Mouse (Mus musculus): Measurements from ENCODE around the gene Romo1.
"Not testable (repeated sequence)": the region's sequence is repeated elsewhere in the genome, so short reads cannot be mapped to it uniquely, and the experiment has no call there.

Romo1 gene

DNA sequence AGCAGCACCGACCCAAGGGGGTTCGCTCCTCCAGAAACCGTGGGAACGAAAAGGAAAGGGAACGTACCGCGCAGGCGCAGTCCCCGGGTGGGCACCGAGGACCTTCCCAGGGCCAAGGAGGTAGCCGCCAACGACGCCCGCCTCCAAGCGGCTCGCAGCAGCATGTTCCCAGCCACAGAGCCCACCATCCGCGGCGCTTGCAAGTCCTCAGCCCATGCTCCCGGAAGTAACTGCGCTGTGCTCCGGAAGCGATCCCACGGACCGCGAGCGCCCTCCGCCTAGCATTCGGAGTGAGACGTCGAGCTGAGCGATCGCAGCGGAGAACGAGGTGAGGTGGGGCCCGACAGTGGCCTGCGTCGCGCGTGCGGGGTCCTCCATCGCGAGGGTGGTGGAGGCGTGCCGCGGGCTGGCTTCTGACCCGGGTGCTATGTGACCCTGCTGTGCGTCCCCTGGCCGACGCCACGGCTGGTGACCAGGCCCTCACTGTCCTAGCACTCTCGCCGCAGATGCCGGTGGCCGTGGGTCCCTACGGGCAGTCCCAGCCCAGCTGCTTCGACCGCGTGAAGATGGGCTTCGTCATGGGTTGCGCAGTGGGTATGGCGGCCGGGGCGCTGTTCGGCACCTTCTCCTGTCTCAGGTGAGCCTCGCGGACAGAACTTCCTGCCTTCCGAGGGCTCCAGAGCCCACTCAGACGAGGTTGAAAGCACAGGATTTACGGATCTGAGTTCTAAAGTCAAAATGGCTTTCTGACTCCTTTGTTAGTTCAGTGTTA is at the start of gene Romo1, which contains the start of gene Nfs1:
TSS of gene Romo1 (plus strand) at position 87 of the 772 bp plus-strand sequence.
TSS of gene Nfs1 (minus strand) at position 234 of the 772 bp plus-strand sequence.
- peak; percentile 96 for DNase-seq (ENCODE audit: low read depth, low spot score)

DNA sequence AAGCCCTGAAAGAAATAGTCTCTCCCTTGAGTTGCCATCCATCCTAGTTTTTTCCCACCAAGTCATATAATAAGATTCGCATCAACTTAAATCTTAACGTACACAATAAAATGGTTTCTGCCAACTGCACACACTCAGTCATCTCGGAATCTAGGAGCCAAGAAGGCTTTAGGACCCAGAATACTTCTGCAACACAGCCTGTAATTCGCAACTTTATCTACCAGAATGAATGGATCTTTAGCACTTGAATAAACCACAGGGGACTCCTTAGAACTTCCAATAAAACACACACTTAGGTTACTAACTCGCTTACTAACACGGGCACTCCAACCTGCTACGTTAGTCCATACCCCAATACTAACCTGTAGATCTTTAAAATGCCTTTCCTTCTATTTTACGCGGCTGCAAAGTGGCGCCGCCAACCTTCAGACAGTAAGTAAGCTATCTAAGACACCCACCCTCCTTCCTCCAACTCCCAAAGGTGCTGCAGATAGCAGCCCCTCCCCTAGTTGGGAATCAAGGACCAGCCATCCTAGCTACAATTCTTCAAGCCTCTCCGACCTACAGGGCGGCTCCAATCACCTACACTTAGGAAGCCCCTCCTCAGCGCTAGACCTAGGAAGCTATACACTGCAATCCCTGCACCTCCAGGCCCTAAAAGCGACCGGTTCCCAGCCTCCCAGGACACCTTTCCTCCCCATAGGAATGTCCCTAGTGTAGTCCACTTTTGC is 33.0 kb upstream of the Romo1 start:
- peak; percentile 80 for DNase-seq (ENCODE audit: low read depth, low spot score)

DNA sequence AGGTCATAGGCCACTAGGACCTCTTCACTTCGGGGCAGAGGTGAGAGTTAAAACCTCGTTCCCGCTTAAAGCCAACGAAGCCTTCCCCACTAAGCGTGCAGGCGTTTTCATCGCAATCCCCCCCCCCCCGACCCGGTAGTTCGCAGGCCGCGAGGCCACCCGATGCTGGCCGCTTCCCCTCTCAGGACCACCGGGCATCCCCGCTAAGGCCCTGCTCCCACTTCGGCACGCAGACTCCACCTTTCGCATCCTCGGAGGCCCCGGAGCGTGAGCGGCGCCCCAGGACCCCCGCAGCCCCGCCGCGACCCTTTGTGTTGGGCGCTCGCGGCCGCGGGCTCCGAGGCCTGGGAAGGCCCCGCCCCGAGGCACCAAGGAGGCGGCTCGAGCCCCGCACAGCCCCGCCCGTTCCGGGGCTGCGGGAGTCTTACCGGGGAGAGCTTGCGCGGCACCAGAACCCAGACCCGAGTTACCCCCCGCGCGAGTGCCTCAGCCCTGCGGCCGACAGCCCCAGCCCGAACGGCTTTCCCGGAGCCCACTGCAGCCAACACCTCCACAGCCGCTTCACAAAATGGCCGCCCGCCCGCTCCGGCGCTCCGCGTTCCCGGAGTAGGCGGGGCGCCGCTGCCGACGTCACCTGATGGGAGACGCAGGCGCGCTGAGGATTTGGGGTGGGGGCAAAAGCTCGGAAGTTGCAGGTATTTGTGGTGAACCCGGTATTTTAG is 32.3 kb upstream of the Romo1 start, which contains the start of the genes Cpne1 and Rbm12:
TSS of gene Cpne1 (minus strand) at position 608 of the 722 bp plus-strand sequence.
TSS of gene Rbm12 (minus strand) at position 621 of the 722 bp plus-strand sequence.
- DNase-seq (ENCODE audit: low read depth, low spot score), result peak; percentile 97

DNA sequence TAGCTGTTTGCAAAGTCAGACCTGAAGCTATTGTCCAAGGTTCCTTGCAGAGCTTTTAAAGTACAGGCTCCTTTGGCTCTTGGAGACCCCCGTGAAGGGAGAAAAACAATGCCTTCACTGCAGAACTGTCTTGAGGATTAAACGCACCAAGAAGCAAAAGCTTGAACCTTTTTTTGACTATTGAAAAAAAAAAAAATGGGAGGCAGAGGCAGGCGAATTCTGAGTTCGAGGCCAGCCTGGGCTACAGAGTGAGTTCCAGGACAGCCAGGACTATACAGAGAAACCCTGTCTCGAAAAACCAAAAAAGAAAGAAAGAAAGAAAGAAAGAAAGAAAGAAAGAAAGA is 31.8 kb upstream of the Romo1 start:
- DNase-seq (ENCODE audit: low read depth, low spot score), result not testable (repeated sequence)

DNA sequence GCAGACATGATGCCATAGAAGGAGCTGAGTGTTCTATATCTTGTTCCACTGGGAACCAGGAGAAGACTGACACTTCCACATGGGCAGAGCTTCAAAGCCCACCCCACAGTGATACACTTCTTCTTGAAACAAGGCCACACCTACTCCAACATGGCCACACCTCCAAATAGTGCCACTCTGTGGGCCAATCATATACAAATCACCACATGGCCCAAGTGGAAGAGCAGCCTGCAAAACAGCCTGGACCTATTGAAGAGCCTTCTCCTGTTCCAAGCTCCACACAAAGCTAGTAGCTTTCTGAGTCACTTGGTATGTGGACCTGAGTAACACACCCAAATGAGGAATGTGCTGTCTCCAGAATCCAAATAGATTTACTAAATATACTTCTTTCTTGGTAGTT is 24.3 kb upstream of the Romo1 start:
- no peak for DNase-seq (ENCODE audit: low read depth, low spot score)

DNA sequence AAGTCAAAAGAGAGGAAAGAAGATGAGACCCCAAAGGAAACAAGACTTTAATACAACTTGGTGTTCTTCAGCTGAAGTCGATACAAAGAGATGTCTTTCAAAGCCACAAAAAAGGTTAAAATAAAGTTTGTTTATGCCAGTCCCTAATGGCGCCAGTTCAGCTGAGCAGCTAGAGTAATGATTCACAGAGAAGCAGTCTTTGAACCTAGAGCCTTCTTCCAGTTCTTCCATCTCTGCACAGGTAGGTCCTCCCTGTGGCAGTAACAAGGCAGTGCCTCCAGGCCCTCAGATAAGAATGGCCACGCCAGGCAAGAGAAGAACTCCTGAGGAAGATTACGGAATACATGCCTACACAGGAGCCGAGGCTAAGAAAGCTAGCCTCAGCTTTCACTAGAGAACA is 20.1 kb upstream of the Romo1 start:
- no peak for DNase-seq (ENCODE audit: low read depth, low spot score)

DNA sequence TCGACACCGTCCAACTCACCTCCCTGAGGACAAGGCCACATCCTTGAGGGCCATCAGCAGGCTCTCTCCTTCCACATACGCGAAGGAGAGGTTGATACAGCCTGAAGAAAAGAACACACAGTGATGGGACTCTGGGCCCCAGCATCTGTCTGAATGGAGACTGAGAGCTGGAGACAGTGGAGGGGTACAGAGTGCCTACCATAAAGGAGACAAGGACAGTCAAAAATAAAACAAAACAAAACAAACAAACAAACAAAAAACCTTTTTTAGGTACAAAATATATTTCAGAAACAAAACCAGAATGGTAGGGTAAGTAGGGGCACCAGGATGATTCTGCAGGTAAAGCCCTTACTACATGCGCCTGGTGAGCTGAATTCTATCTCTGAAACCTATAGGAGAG is 16.8 kb upstream of the Romo1 start, which contains the start of gene Gm28036:
TSS of gene Gm28036 (minus strand) at position 101 of the 400 bp plus-strand sequence.
- no peak for DNase-seq (ENCODE audit: low read depth, low spot score)

DNA sequence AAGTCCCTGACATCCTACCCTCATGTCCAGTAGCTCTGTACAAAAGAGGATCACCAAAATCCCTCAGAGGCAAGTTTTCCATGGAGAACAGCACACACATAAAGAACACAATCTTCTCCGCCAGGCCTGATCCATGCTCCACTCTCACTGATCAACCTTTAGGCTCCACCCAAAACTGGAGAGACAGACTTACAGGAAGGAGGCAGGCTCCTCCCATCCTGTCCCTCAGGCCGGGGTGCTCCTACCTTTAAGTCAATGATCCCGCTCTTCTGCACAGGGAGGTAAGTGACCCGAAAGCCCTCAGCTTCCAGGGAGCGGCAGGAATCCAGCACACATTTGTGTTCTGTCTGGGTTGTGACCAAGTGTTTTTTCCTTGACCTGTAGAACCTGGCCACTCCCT is 9.7 kb upstream of the Romo1 start:
- DNase-seq (ENCODE audit: low read depth, low spot score), result peak; percentile 75

DNA sequence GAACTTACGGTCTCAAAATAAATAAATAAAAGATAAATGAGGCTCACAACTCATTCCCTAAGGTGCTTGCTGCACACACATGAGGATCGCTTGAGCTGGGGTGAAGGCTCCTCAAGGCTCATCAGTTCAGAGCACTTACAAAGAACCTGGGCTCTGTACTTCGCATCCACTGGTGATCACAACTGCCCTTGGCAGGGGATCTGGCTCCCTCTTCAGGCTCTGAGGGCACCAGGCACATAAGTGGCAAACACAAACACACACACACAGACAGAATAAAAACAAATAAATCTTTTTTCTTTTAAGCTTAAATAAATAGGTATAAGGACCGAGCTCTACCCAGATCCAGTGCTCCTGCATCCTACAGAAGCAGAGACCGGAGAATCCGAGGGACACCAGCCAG is 8.1 kb upstream of the Romo1 start:
- DNase-seq (ENCODE audit: low read depth, low spot score), result no peak

DNA sequence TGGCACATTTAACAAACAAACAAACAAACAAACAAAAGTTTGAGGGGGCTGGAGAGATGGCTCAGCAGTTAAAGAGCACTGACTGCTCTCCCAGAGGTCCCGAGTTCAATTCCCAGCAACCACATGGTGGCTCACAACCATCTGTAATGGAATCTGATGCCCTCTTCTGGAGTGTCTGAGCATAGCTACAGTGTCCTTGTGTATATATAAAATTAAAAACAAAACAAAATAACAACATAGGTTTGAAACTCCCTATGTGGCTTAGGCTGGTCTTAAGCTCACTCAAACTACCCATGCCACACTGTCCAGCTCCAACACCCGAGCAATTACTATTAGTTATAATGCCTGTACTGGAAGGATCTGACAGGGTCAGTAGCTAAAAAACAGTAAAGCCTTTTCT is 1.0 kb upstream of the Romo1 start:
- no peak for DNase-seq (ENCODE audit: low read depth, low spot score)

DNA sequence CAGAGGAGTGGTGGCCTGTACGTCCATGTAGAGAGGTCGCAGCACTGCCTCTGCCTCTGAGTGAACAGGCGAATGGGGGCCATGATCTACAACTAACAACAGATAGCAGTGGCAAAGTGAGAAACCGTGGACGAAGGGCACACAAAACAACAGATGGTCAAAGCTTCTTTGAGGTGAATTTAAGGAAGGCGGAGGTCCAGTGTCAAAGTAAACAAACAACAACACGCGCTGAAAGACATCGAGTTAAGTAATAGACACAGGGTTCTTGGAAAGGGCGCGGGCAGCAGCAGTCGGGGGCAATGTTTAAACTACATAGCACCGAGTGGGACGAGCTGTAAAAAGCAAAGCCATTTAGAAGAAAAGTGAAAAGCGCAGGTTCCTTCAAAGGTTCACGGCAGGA is 472 bp upstream of the Romo1 start:
- no peak for DNase-seq (ENCODE audit: low read depth, low spot score)

DNA sequence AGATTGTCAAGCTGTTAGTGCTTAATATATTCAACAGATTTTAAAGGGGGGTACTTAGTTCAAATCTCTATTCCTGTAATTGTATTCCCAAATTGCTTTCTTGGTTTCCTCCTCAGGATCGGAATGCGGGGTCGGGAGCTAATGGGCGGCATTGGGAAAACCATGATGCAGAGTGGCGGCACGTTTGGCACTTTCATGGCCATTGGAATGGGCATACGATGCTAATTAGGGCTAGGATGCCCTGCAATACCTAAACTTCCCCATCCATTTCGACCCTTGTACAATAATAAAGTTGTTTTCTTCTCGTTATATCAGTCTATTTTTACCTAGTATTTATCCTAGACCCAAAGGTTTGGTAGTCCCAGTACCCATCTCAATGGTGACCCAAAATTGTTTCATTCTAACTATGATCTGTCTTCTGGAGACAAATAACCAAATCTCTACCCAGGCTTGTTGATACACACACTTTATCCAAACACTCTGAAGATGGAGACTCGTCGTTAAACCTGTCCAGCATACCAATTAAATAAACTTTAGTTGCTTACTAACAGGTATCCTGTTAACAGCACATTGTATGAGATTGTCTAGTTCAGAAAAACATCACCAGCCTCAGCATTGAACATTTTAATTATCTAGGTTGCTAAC is 1.8 kb downstream of the Romo1 start:
- no peak for DNase-seq (ENCODE audit: low read depth, low spot score)

DNA sequence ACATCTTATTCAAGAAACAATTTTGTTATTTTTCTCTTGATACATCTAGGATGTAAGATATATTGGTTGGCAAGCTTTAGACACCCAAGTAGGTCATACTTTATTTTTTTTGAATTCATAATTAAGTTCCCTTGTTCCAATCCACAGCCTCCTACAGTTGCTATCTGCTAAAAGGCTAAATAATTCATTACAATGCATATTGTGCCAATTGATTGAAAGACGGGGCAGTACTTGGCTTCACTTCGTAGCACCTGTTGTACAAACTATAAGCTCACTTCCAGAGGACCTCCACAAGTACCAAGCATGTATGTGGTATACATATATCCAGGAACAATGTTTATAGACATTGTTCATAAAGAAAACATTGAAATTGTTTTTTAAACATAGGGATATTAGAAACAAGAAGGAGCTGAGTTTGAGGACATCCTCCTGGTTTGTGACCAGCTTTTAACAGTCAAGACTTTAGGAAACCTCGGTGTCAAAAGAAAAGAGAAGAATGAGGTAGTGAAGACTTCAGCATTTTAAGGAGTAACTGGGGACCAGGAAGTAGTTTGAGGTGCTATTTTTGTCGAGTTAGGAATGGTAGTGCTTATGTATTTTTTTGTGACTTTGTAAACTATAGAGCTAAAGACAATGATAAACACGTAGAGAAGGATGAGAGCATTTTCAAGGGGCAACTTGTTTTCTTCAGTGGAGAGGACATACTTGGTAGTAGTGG is 2.6 kb downstream of the Romo1 start:
- DNase-seq (ENCODE audit: low read depth, low spot score), result no peak

DNA sequence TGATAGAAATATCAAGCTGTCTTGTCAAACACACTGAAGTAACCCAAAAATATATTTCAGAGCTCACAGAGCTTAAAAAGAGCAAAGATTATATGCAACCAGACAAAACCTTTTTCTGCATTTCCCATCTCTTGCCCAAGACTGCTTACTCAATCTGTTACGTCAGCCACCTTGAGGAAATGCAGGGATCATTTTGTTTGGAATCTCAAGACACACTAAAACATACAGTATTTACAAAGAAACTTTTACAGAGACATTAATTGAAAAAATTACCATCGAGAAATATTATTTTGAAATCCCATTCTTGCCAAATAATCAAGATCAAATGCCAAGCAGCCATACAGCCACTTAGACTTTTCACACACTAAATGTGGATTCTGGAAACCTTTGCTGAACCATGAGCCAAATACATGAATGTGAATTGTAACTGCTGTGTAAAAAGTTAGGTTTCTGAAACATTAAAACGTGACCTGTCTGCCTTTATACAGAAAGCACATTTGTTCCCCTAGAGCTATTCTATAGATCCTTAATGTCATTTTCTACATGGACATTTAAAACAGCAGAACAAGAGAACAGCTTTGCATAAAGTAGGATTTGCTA is 3.6 kb downstream of the Romo1 start:
- no peak for DNase-seq (ENCODE audit: low read depth, low spot score)

DNA sequence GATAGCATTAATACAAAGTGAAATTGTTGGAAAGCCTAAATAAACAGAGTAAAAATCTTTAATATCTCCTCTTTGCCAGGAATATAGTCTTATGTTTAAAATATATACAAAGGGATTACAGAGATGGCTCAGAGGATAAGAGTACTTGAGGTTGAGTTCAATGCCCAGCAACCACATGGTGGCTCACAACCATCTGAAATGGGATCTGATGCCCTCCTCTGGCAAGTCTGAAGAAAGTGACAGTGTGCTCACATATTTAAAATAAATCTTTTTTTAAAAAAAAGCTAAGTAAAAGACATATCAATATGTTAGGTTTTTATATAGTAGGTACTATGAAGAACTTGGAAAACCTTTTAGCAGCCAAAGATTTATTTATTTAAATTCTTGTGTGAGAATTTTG is 7.7 kb downstream of the Romo1 start:
- DNase-seq (ENCODE audit: low read depth, low spot score), result no peak

DNA sequence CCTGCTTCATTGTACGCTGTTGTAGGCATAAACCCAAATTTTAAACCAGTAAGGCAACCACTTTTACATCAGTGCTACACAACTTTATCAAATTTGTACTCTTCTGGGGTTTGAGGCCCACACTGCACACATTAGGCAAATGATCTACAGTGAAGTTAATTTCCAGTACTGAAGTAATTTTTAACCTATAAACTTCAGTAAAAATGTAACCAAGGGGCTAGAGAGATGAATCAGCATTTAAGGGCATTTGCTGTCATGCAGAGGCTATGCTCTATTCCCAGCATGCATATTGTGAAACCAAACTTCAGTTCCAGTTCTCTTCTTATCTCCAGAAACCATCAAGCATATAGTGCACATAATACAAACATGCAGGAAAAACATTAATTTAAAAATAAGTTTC is 21.6 kb downstream of the Romo1 start:
- no peak for DNase-seq (ENCODE audit: low read depth, low spot score)

DNA sequence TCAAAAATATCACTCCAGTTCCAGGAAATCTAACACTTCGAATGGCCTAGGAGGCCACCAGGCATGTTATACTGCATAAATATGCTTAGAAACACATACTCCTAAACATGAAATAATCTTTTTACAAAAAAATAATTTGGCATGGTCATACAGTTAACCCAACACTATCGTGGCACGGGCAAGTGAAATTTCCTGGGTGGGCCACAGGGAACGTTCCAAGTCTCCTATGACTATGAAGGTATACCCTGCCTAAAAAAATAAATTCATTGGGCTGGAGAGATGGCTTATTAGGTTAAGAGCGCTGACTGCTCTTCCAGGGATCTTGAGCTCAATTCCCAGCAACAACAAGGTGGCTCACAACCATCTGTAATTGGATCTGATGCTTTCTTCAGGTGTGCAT is 22.7 kb downstream of the Romo1 start:
- no peak for DNase-seq (ENCODE audit: low read depth, low spot score)

DNA sequence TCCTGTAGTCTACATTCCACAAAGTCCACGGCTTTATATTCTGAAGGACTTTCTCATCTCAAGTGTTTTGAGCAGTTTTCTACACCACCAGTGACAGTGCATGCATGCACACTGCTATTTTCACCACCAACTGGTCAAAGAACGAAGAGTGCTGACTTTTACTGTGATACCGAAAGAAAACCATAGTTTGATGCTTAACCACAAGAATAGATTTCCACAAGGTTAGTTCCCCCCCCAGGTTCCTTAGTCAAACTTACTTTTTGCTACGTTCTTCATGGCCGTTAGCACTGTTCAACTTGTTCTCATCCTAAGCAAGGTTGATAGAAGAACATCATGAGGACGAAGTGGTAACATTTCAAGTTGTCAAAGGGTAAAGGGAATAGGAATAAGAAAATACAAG is 33.2 kb downstream of the Romo1 start:
- no peak for DNase-seq (ENCODE audit: low read depth, low spot score)

DNA sequence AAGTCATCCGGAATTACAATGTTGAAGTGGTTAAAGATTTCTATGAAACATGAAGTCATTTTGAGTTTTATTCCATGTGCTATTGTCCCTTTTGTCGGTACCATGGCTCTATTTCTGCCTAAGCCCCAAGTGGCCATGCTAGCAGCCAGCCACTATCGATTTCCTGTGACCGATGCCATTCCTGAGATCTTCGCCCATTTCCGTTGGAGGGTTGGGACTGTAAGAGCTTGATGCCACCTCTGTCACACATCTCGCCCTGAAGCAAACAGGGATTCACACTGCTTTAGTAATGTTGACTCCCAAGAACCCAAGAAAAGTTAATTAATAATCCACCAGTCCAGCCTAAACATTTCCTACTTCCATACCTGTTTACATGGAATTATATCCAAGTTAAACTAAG is 33.8 kb downstream of the Romo1 start:
- DNase-seq (ENCODE audit: low read depth, low spot score), result peak; percentile 72

DNA sequence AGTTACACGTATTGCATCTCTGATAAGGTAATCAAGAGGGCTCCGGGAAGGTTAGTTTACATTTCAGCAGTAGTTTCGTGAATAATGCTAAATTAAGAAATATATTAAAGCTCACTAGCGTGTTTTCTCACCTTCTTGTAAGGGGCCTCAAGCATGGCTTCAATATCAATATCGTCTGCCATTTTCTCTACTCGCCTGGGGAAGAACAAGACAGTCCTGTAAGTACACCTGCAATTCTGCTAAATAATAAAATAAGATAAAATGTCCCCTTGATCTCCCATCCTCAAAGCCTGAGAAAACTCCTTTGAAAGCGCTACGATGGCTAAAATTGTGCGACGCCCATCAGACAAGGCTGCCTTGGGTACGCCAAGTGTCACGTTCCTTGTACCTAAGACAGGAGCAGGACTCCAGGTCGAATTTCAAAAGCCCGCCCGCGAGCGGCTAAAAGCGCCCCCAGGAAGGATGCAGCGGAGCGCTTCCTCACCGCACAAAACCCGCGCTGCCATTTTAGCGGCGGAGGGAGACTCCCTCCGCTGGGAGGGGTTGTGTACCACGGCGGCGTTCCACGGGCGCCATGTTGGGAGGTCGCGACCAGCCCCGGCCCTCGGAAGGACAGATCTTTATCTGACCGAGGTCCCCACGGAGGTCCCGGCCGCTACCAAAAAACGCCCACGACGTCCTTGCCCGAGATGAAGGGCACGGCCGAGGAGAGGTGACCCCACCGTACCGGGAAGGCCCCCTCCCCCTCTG is 35.4 kb downstream of the Romo1 start:
- peak; percentile 86 for DNase-seq (ENCODE audit: low read depth, low spot score)
